Mouse (Mus musculus): ENCODE results near the gene Sox6.

The Sox6 gene

DNA sequence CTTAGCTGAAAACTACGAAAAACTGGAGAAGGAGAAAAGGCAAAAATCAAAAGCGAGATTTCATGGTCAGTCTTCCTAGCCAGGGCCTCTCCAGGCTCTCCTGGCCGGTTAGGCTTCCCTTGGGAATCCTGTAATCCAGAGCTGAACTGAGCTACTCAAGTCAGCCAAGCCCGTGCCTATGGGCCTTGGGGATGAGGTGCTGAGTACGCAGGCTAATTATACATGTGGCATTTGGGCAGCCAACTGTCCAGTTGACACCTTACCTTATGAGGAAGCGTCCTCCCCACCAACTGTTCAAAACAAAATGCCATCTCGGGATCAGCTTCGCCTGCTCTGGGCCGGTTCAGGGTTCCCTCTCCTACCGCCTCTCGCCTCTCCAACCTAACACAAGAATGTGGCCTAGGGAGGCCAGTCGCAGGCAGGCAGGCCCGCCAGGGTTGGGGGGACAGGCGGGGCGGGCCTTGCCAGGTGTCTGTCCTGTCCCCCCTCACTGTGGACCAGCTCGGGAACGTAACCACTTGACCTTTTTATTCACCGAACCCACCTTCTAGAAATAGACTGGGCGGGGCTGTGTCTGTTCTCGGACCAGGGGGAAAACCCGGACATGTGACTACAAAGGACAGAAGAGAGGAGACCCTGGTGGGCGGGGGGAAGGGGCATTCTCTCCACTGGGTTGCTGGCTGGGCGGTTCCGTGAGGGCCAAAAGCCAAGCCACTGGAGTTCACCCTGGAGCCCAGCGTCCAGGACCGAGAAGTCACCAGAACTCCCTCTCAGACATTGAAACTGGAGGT lies 7.8 kb downstream of the Sox6 start:
- POLR2A ChIA-PET, result interaction anchor here in 2 of 4 experiments (0.7 to 2.5 kb wide), 6 partner anchors 8 to 79 kb away, joined by 3 to 7 read pairs (median 3); partner anchors contain the start of gene 1110004F10Rik (in 1 of the 2)
- CTCF ChIA-PET, result interaction anchor here in 2 of 4 experiments (1.1 to 2.6 kb wide), 4 partner anchors 8 to 578 kb away, joined by 3 to 13 read pairs (median 6); partner anchors contain the start of genes 1110004F10Rik (in 1 of the 2) and Sox6 (in 1 of the 2)

DNA sequence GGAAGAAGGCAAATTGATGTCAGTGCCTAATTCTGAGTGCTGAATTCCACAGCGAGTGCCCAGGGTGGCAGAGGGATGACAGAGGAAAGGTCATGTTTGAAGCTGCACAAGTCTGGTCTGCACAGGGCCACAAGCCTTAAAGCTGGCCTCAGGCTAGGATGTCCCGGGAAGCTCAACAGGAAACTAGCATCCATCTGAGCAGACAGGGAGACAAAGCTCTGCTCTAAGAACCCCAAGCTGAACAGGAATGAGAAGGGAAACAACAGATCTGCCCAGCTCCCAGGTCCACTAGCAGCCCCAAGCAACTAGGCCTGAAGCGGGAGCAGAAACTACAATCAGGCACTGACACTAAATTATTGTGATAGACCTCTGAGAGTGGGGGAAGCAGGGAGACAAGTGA lies 8.6 kb downstream of the Sox6 start:
- ChIA-PET CTCF (interaction anchor here in 2 of 4 experiments (1.1 to 2.6 kb wide), 4 partner anchors 9 to 577 kb away, joined by 3 to 13 read pairs (median 6); partner anchors contain the start of genes 1110004F10Rik (in 1 of the 2) and Sox6 (in 1 of the 2)), POLR2A (interaction anchor here in 2 of 4 experiments (1.0 to 2.5 kb wide), 4 partner anchors 9 to 78 kb away, joined by 3 to 7 read pairs (median 4); partner anchors contain the start of gene 1110004F10Rik (in 1 of the 2))

DNA sequence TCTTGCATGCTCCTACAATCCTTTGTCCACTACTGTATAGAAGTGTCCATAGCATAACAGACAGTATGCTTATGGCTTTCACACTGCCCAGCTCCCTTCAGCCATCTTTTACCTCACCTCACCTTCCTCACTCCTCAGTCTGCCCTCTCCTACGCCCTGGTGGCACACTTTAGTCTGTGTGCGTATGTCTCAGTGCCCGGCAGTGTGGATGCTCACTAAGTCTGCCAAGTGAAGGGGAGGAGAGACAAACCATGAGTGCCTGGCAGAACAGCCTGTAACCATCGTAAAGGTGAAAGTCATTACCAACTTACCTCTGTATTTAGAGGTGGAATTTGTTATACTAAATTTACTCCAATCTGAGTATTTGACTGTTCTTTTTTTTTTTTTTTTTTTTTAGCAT lies 35.9 kb downstream of the Sox6 start:
- ChIA-PET POLR2A (no interaction called here), CTCF (no interaction called here)

DNA sequence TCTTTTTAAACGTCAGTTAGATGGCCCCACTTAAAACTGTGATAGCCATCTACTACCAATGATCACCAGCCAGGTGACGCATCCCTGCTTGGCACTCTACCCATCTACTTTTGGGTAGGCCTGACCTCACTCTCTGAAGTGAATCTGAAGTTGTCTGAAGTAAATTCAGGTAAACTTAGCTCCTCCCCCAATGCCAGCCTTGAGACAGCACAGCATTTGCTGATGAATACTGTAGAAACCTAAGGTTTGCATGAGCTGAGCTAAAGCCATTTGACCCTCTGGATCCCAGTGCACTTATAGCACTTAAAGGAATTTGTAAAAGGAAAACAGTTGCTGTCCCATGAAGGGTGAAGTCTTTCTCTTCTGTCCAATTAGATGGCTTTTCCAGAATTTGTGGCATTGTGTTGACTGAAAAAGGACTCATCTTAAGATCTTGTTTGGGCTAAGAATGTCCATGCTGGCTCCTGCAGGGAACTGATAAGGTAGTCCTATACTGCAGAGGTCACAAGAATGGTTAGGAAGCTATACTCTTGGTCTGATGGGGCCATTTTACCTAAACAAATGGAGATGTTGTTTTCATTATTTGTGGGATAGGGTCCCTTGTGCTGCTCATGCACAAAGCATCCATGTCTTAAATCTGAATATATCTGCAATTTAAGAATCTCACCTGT lies 50.4 kb downstream of the Sox6 start:
- ChIA-PET POLR2A (no interaction called here), CTCF (interaction anchor here in 1 of 4 experiments (0.6 kb wide), 1 partner anchor 792 kb away, joined by 3 read pairs; no protein-coding TSS in a partner anchor)

DNA sequence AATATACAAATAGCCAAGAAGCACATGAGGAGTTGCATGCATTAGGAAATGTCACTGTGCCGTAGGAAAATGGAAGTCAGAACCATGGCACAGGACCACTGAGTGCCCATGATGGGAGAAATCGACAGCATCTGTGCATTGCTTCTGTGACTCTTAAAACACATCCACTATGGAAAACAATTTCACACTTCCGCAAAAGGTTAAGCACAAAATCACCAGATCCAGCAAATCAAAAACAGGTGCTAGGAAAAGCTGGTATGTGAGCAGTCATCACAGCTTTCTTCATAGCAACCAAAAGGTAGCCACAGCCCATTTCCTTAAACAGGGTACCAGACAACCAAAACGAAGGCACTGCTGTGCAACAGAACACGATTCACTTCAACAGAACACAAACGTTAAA lies 52.9 kb downstream of the Sox6 start:
- ChIA-PET CTCF (interaction anchor here in 1 of 4 experiments (0.6 kb wide), 1 partner anchor 261 kb away, joined by 3 read pairs; no protein-coding TSS in a partner anchor), POLR2A (no interaction called here)

DNA sequence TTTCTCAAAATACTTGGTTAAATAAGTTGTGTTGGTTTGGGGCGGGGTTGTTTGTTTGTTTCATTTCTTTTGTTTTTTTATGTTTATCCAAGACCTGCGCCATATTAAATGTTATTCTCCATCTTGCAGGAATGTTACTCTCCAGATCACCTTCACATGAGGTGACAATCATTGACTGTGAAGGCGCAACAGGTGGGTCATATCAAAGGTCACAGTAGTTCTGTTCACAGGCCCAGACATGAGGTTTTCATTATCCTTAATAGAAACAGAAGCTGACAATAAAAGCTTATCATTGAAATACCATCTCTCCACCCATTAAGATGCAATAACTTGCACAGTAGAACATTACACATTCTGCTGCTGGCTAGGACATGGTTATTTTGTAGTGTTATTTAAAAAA lies 54.5 kb downstream of the Sox6 start:
- POLR2A ChIA-PET, result no interaction called here

DNA sequence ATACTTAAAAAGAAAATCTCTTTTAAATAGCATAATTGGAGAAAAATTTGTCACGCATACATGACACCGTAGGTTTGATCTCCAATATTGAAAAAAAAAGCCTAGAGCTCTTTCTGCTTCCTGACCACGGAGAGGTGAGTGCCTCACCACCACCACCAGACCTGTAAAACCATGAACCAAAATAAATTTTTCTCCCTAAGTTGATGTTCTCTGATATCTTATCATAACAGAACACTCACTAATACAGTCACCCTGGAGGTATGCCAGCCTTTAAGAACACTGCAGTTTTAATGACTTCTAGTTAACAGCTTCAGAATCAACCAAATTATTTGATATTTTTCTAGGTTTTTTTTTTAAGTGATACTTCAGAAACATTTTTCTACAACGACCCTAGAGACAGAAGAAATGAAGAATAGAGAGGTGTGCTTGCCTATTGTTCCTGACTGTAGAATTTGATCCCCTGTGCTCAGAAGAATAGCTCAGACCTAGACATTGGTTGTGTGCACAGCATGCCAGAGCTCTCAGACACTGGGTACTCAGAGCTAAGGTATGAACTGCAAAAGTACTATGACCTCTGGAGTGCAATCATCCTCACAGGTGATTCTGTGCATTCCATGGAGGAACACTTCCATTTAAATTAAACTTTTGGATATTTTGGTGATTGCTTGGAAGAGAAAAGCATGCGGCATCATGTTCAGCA lies 58.6 kb downstream of the Sox6 start:
- ChIA-PET POLR2A (no interaction called here), CTCF (interaction anchor here in 1 of 4 experiments (0.6 kb wide), 1 partner anchor 629 kb away, joined by 4 read pairs; no protein-coding TSS in a partner anchor)

More for the DNA sequence above, 54.5 kb downstream of the Sox6 start:
- CTCF ChIA-PET, result no interaction called here

DNA sequence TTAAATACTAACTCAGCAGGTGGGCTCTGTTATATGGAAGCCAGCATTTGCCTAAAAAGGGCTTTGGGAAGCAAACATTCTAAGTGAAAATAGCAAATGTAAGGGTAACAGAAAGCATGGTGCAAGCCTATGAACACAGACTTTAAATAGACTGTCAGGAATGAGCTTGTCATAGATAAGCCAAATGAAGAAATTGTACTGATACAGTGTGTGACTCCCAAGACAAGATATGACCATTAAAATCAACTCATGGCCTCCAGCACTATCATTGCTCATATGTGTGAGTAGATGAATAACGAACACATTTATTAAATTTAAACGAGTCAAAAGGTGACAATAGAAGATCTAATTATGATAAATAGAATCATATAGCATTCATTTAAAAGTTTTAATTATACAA lies 64.1 kb downstream of the Sox6 start:
- ChIA-PET POLR2A (no interaction called here), CTCF (interaction anchor here in 1 of 4 experiments (0.6 kb wide), 1 partner anchor 664 kb away, joined by 3 read pairs; no protein-coding TSS in a partner anchor)

DNA sequence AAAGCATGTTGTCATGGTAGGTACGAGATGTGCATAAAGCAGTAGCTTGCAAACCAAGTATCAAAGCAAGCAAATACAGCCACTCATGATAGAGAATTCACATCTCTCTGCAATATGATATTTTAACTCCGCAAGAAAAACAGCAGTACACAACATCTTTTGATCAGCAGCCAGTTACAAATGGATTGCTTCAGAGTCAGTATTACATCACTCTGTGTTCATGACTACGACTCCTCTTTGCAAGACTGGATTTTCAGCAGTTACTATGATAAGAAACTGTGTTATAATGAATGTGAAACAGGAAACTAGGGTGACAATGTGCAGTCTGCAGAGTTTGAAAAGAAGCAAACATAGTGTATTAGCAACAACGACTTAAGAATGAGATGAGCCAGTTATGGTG lies 71.4 kb downstream of the Sox6 start:
- POLR2A ChIA-PET, result no interaction called here
- CTCF ChIA-PET, result interaction anchor here in 1 of 4 experiments (0.5 to 0.6 kb wide), 2 partner anchors 708 to 1873 kb away, joined by 3 read pairs; no protein-coding TSS in a partner anchor

DNA sequence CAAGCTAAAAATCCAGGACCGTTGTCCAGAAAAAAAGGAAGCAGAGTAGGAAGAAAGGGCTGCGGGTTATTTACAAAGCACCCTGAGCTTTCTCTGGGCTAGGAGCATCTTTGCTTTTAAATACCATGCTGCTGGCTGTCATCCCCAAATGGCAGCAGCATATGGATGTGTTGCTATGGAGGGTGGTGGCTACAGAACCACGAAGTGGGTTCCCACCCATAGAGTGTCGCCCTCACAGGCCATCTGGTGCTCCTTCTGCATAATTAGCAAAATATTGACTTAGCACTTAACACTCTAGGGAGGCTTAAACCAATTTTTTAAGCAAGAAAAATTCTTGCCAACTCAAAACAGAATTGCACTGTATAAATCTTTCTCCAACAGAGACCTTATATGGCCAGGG lies 72.4 kb downstream of the Sox6 start:
- CTCF ChIA-PET, result no interaction called here

DNA sequence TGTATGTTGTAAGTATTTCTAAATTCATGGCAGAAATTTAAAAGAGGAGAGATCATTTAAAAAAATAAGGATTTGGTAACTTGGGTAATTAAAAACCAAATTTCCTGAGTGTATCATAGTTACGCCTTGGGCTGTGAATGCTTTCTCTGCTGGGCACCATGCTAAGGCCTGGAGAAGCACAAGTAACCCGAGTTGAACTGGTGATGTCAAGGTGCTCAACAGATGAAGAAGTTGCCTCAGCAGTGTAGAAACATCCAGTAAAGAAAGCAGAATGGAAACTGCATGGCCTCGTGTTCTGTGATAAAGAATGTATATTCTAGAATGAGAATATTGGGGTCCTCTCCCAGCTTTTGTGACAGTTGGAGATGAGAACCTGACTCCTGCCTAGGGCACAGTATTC lies 85.5 kb downstream of the Sox6 start:
- CTCF ChIA-PET, result no interaction called here
- POLR2A ChIA-PET, result no interaction called here

More for the DNA sequence above, 72.4 kb downstream of the Sox6 start:
- POLR2A ChIA-PET, result no interaction called here

DNA sequence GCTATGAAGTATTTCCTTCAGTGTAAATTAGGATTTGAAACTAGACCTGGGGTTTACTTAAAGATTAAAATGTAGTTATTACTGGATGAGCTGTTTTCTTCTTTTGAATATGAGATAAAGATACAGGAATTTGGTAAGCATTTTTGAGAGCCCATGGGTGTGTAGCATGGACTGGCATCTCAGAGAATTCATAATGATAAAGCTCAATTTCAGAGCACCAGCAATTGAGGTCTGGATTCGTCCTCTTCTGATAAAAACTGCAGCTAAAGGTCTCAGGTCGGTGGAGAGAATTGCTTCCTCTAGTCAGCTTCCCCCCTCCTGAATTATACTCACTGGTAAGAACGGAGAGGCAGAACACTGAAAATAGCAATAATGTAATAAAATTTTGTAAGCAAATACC lies 86.4 kb downstream of the Sox6 start:
- ChIA-PET CTCF (interaction anchor here in 2 of 4 experiments (0.6 to 0.9 kb wide), 2 partner anchors 11 to 1078 kb away, joined by 3 to 4 read pairs; no protein-coding TSS in a partner anchor), POLR2A (interaction anchor here in 1 of 4 experiments (1.2 kb wide), 1 partner anchor 79 kb away, joined by 5 read pairs; no protein-coding TSS in a partner anchor)

DNA sequence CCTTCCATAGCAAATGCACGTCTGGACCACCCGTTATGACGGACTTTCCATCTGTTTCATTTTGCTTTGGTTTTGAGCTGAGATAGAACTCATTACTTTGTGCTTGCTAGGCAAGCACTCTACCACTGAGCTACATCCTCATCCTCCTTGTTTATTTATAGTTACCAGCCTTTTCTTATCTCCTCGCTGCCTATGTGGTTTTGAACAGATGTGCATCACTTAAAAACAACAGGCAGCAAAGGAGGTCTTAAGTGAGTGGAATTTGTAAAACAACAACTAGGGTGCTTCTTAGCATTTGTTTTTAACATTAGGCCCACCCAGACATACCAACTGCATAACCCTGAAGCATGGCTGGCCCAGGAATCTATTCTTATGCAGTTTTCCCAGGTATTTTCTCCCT lies 86.9 kb downstream of the Sox6 start:
- POLR2A ChIA-PET, result interaction anchor here in 1 of 4 experiments (1.2 kb wide), 1 partner anchor 79 kb away, joined by 5 read pairs; no protein-coding TSS in a partner anchor
- CTCF ChIA-PET, result interaction anchor here in 1 of 4 experiments (0.9 kb wide), 1 partner anchor 11 kb away, joined by 3 read pairs; no protein-coding TSS in a partner anchor

DNA sequence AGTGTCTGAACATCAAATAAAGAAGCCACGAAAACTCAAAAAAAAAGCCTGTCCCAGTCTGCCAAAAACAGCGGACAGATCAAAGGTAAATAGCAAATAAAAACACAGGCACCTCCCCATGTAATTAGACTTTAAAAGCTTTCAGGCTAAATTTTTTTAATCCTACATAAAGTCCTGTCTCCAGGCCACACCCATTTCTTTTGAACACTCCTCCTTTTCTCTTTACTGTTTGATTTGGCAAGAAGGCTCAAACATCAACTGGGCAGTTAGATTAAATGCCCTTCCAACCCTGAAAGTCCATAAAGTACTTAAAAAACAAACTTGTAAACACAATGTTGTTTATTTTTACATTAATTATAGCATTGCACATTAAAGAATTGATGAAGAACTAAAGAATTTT lies 90.7 kb downstream of the Sox6 start:
- CTCF ChIA-PET, result no interaction called here
- POLR2A ChIA-PET, result no interaction called here

DNA sequence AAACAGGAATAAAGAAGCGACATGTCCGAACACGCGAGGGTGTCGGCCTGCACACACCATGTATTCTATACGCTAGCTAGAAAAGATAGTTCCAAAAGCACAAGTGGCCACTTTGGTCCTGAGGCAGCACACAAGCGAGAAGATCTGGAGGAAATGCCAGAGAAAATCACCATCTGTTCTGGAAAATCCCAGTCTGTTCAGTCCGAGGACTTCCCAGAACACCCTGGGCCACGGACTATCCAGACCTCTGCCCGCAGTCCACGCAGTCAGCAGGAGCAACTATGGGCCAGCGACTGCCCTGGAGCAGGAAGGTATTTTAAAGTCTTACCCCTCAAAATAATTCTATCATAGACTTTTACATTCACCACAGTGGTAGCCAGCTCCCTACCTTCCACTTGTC lies 92.0 kb downstream of the Sox6 start:
- ChIA-PET POLR2A (no interaction called here), CTCF (no interaction called here)

DNA sequence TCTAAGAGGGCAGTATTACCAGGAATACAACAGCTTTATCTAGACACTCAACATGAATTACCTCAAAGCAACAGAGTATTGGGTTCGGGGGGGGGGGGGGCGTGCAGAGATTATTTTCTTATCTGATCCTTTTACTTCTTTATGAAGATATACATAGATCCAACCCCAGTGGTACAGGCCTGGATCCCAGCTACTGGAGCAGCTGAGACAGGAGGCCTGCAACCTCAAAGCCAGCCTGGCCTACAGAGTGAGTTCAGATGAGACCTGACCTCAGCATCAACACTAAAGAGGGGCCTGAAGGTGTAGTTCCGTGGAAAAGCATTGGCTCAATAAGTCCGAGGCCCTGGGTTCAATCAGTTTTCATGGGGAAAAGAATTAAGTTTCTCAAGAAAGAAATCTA lies 93.1 kb downstream of the Sox6 start:
- CTCF ChIA-PET, result interaction anchor here in 1 of 4 experiments (0.6 kb wide), 1 partner anchor 52 kb away, joined by 4 read pairs; no protein-coding TSS in a partner anchor
- POLR2A ChIA-PET, result interaction anchor here in 1 of 4 experiments (0.6 kb wide), 1 partner anchor 465 kb away, joined by 5 read pairs; no protein-coding TSS in a partner anchor

DNA sequence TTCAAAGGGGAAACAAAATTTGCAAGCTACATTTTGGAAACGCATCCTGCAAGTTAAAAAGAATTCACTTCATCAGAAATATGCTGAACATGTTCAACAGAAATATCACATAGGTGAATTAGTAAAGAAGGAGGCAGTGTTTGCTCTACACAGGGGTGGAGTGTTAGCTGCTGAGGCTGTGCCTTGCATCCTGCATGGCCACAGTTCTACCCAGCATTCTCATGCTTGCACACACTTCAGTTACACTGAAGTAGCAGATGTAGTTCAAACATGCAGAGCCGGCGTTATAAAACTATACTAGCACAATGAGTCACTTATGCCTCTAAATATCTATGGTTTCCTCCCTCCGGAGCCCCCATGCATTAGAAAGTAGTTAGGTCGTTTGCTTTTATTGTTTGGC lies 94.3 kb downstream of the Sox6 start:
- POLR2A ChIA-PET, result no interaction called here
- CTCF ChIA-PET, result no interaction called here

DNA sequence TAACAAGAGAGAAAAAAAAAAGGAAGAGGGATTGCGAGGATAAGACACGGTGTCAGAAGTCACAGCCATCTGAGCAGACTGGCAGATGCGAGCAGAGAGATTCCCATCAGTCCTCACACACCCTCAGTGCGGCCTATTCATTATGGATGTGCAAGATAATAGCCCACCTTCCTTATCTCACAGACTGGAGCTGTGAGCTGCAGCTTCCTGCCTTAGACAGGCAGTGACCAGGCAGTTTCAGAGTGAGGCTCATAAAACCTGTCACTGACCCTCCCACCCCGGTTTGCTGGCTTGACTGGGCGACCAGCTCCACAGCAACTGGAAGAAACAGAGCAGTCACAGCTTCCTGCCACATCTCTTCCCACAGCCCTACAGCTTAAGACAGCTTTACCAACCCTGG lies 96.8 kb downstream of the Sox6 start:
- ChIA-PET POLR2A (no interaction called here), CTCF (no interaction called here)

DNA sequence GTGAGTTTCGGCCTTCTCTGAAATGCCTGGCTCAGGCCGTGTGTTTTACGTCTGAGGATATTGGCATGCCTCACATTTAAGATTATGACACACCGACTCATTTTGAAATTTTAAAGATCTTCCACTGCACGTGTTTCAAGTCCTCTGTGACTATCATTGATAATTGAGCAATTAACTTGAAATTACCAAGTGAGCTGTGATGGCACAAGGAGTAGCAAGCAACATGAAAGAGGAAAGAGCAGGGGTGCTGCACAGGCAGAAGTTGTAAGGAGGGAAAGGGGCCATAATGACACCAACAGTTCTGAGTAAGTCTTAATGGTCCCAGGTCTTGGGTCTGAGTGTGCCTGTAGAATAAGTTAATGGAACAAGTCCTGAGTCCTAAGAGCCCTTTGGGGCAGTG lies 99.3 kb downstream of the Sox6 start:
- ChIA-PET CTCF (no interaction called here), POLR2A (no interaction called here)
